Mouse (Mus musculus): ENCODE measurements around the gene Mrps12. TPM values are rescaled to one million over a fixed set of nuclear protein-coding genes. Genes with fewer than 3 reads are reported as not detected.

The Mrps12 gene
- polyA plus RNA-seq, 1 experiment from 2014 or later, result 131 TPM

GRCm38 (mm10) chr7:28735701-28736100, 5.9 kb downstream of the Mrps12 start:
- Histone ChIP-seq H3K9ac (no peak overlapping the region), H3K4me3 (ENCODE audit: low read depth, low read length) (no peak overlapping the region), H3K9me3 (ENCODE audit: low read depth, low read length) (peaks cover 6% of the 10 kb centered on the region), H3K27me3 (ENCODE audit: insufficient read depth, low read length) (0 out of 2 replicates have a peak, but pooled peaks cover 3% of the 10 kb centered on the region), H3K36me3 (ENCODE audit: insufficient read depth) (peaks cover 35% of the 10 kb centered on the region), H3K4me2 (no peak overlapping the region), H3K4me1 (ENCODE audit: insufficient read depth) (no peaks in the 10 kb centered on the region), H3K27ac (ENCODE audit: low read depth) (no peak overlapping the region)
- TF ChIP-seq CTCF (IDR thresholded peaks at IDR 0.05; ENCODE audit: low read depth), result no peak
- DNase-seq, result no peak
- no peak for ATAC-seq (ENCODE audit: insufficient read depth)
- 74% methylated on average over 6 of the region's 6 CpGs for WGBS

GRCm38 (mm10) chr7:28733211-28733610, 8.4 kb downstream of the Mrps12 start:
- WGBS, result 20% methylated on average over 11 of the region's 11 CpGs
- Histone ChIP-seq H3K9ac (no peak overlapping the region), H3K27ac (ENCODE audit: low read depth) (no peak overlapping the region), H3K4me3 (ENCODE audit: low read depth, low read length) (peak overlapping the region; percentile 42), H3K27me3 (ENCODE audit: insufficient read depth, low read length) (0 out of 2 replicates have a peak, but pooled peaks cover 3% of the 10 kb centered on the region), H3K36me3 (ENCODE audit: insufficient read depth) (peaks cover 17% of the 10 kb centered on the region), H3K4me1 (ENCODE audit: insufficient read depth) (no peaks in the 10 kb centered on the region), H3K4me2 (peak overlapping the region; percentile 77), H3K9me3 (ENCODE audit: low read depth, low read length) (peaks cover 6% of the 10 kb centered on the region)
- DNase-seq, result no peak
- ATAC-seq (ENCODE audit: insufficient read depth), result no peak
- no peak for TF ChIP-seq CTCF (IDR thresholded peaks at IDR 0.05; ENCODE audit: low read depth)

GRCm38 (mm10) chr7:28732341-28733142, 9.1 kb downstream of the Mrps12 start:
- Histone ChIP-seq H3K4me3 (ENCODE audit: low read depth, low read length) (peak overlapping the region; percentile 42), H3K4me1 (ENCODE audit: insufficient read depth) (no peaks in the 10 kb centered on the region), H3K9ac (peak overlapping the region; percentile 43), H3K4me2 (peak overlapping the region; percentile 77), H3K27me3 (ENCODE audit: insufficient read depth, low read length) (0 out of 2 replicates have a peak, but pooled peaks cover 3% of the 10 kb centered on the region), H3K27ac (ENCODE audit: low read depth) (no peak overlapping the region), H3K9me3 (ENCODE audit: low read depth, low read length) (peaks cover 6% of the 10 kb centered on the region), H3K36me3 (ENCODE audit: insufficient read depth) (peaks cover 11% of the 10 kb centered on the region; the same call in 1 of the 2 replicates)
- peak; percentile 87 for ATAC-seq (ENCODE audit: insufficient read depth)
- no peak for TF ChIP-seq CTCF (IDR thresholded peaks at IDR 0.05; ENCODE audit: low read depth)
- WGBS, result 3% methylated on average over 58 of the region's 58 CpGs
- DNase-seq, result peak; percentile 89

GRCm38 (mm10) chr7:28727649-28728340, 13.8 kb downstream of the Mrps12 start:
- DNase-seq (no peak), ATAC-seq (ENCODE audit: insufficient read depth) (no peak)
- H3K9ac ChIP-seq, result no peak overlapping the region
- no peak overlapping the region for H3K4me3 ChIP-seq (ENCODE audit: low read depth, low read length)
- H3K4me1 ChIP-seq (ENCODE audit: insufficient read depth), result no peaks in the 10 kb centered on the region
- peak; percentile 21; the same call in 1 of the 2 replicates for TF ChIP-seq CTCF (IDR thresholded peaks at IDR 0.05; ENCODE audit: low read depth)
- no peak overlapping the region for H3K4me2 ChIP-seq
- 0 out of 2 replicates have a peak, but pooled peaks cover 3% of the 10 kb centered on the region for H3K27me3 ChIP-seq (ENCODE audit: insufficient read depth, low read length)
- H3K9me3 ChIP-seq (ENCODE audit: low read depth, low read length), result peaks cover 6% of the 10 kb centered on the region
- peaks cover 2% of the 10 kb centered on the region; the same call in 1 of the 2 replicates for H3K36me3 ChIP-seq (ENCODE audit: insufficient read depth)
- no peak overlapping the region for H3K27ac ChIP-seq (ENCODE audit: low read depth)
- WGBS, result 57% methylated on average over 10 of the region's 10 CpGs

GRCm38 (mm10) chr7:28726600-28726999, 15.0 kb downstream of the Mrps12 start:
- 0 out of 2 replicates have a peak overlapping the region, but pooled peaks have one; percentile 18 for H3K4me2 ChIP-seq

GRCm38 (mm10) chr7:28724613-28725012, 17.0 kb downstream of the Mrps12 start:
- H3K9me3 ChIP-seq (ENCODE audit: low read depth, low read length), result no peaks in the 10 kb centered on the region
- TF ChIP-seq CTCF (IDR thresholded peaks at IDR 0.05; ENCODE audit: low read depth), result no peak
- H3K36me3 ChIP-seq (ENCODE audit: insufficient read depth), result peaks cover 2% of the 10 kb centered on the region; the same call in 1 of the 2 replicates
- H3K4me3 ChIP-seq (ENCODE audit: low read depth, low read length), result no peak overlapping the region
- no peak for ATAC-seq (ENCODE audit: insufficient read depth)
- WGBS, result 89% methylated on average over 2 of the region's 2 CpGs
- DNase-seq, result no peak
- H3K27me3 ChIP-seq (ENCODE audit: insufficient read depth, low read length), result no peaks in the 10 kb centered on the region
- H3K4me2 ChIP-seq, result no peak overlapping the region
- no peaks in the 10 kb centered on the region for H3K4me1 ChIP-seq (ENCODE audit: insufficient read depth)
- no peak overlapping the region for H3K9ac ChIP-seq
- H3K27ac ChIP-seq (ENCODE audit: low read depth), result no peak overlapping the region

More at GRCm38 (mm10) chr7:28726600-28726999, 15.0 kb downstream of the Mrps12 start:
- ATAC-seq (ENCODE audit: insufficient read depth), result peak; percentile 75
- Histone ChIP-seq H3K36me3 (ENCODE audit: insufficient read depth) (peaks cover 2% of the 10 kb centered on the region; the same call in 1 of the 2 replicates), H3K4me3 (ENCODE audit: low read depth, low read length) (no peak overlapping the region), H3K4me1 (ENCODE audit: insufficient read depth) (no peaks in the 10 kb centered on the region), H3K27me3 (ENCODE audit: insufficient read depth, low read length) (no peaks in the 10 kb centered on the region), H3K9ac (no peak overlapping the region), H3K9me3 (ENCODE audit: low read depth, low read length) (peaks cover 6% of the 10 kb centered on the region), H3K27ac (ENCODE audit: low read depth) (no peak overlapping the region)
- peak; percentile 94 for TF ChIP-seq CTCF (IDR thresholded peaks at IDR 0.05; ENCODE audit: low read depth)
- 8% methylated on average over 14 of the region's 14 CpGs for WGBS
- peak; percentile 89 for DNase-seq

GRCm38 (mm10) chr7:28722079-28722478, 19.5 kb downstream of the Mrps12 start:
- DNase-seq (no peak), ATAC-seq (ENCODE audit: insufficient read depth) (no peak)
- Histone ChIP-seq H3K9ac (no peak overlapping the region), H3K4me1 (ENCODE audit: insufficient read depth) (no peaks in the 10 kb centered on the region), H3K27me3 (ENCODE audit: insufficient read depth, low read length) (no peaks in the 10 kb centered on the region), H3K4me2 (no peak overlapping the region), H3K4me3 (ENCODE audit: low read depth, low read length) (no peak overlapping the region), H3K27ac (ENCODE audit: low read depth) (no peak overlapping the region), H3K36me3 (ENCODE audit: insufficient read depth) (peaks cover 2% of the 10 kb centered on the region; the same call in 1 of the 2 replicates), H3K9me3 (ENCODE audit: low read depth, low read length) (no peaks in the 10 kb centered on the region)
- peak; percentile 36 for TF ChIP-seq CTCF (IDR thresholded peaks at IDR 0.05; ENCODE audit: low read depth)
- 93% methylated on average over 7 of the region's 7 CpGs for WGBS

Data from lung, embryonic 14.5 days (tissue).